Mouse (Mus musculus): ENCODE measurements around the gene Zbp1. TPM values are rescaled to one million over a fixed set of nuclear protein-coding genes. Genes with fewer than 3 reads are reported as not detected.

The Zbp1 gene
- polyA plus RNA-seq, 1 experiment from 2014 or later: 1.0 TPM

GRCm38 (mm10) chr2:173205563-173206099 lies 13.1 kb downstream of the Zbp1 start:
- H3K4me3 ChIP-seq (ENCODE audit: low read depth, low read length): no peak overlapping the region
- H3K4me1 ChIP-seq (ENCODE audit: control insufficient read depth, low read depth, low read length): no peaks in the 10 kb centered on the region
- no peaks in the 10 kb centered on the region for H3K27me3 ChIP-seq (ENCODE audit: control insufficient read depth, insufficient read depth, low read depth, low read length)
- no peaks in the 10 kb centered on the region for H3K9me3 ChIP-seq (replicated peaks; ENCODE audit: control insufficient read depth, low read length)
- no peaks in the 10 kb centered on the region for H3K36me3 ChIP-seq (ENCODE audit: control insufficient read depth, insufficient read depth)
- ATAC-seq (ENCODE audit: low read depth): no peak
- no peak overlapping the region for H3K27ac ChIP-seq (ENCODE audit: low read length)
- no peak overlapping the region for H3K9ac ChIP-seq (ENCODE audit: low read depth, low read length)
- no peak overlapping the region for H3K4me2 ChIP-seq (ENCODE audit: low read depth, low read length)
- 78% methylated on average over 14 of the region's 14 CpGs for WGBS (ENCODE audit: insufficient replicate concordance)

- Histone ChIP-seq H3K27ac (ENCODE audit: low read length) (no peak overlapping the region), H3K36me3 (ENCODE audit: control insufficient read depth, insufficient read depth) (no peaks in the 10 kb centered on the region), H3K9me3 (replicated peaks; ENCODE audit: control insufficient read depth, low read length) (no peaks in the 10 kb centered on the region), H3K4me3 (ENCODE audit: low read depth, low read length) (no peak overlapping the region), H3K4me1 (ENCODE audit: control insufficient read depth, low read depth, low read length) (no peaks in the 10 kb centered on the region), H3K27me3 (ENCODE audit: control insufficient read depth, insufficient read depth, low read depth, low read length) (no peaks in the 10 kb centered on the region), H3K9ac (ENCODE audit: low read depth, low read length) (no peak overlapping the region), H3K4me2 (ENCODE audit: low read depth, low read length) (no peak overlapping the region)
- no peak for ATAC-seq (ENCODE audit: low read depth)
- WGBS (ENCODE audit: insufficient replicate concordance): 57% methylated on average over 4 of the region's 4 CpGs
Observed at GRCm38 (mm10) chr2:173204671-173205070, 14.1 kb downstream of the Zbp1 start.

GRCm38 (mm10) chr2:173203726-173204125 lies 15.0 kb downstream of the Zbp1 start:
- H3K4me1 ChIP-seq (ENCODE audit: control insufficient read depth, low read depth, low read length): no peaks in the 10 kb centered on the region
- no peaks in the 10 kb centered on the region for H3K9me3 ChIP-seq (replicated peaks; ENCODE audit: control insufficient read depth, low read length)
- no peak overlapping the region for H3K4me2 ChIP-seq (ENCODE audit: low read depth, low read length)
- H3K36me3 ChIP-seq (ENCODE audit: control insufficient read depth, insufficient read depth): no peaks in the 10 kb centered on the region
- ATAC-seq (ENCODE audit: low read depth): no peak
- H3K9ac ChIP-seq (ENCODE audit: low read depth, low read length): no peak overlapping the region
- H3K4me3 ChIP-seq (ENCODE audit: low read depth, low read length): no peak overlapping the region
- 65% methylated on average over 3 of the region's 3 CpGs for WGBS (ENCODE audit: insufficient replicate concordance)
- H3K27ac ChIP-seq (ENCODE audit: low read length): no peak overlapping the region
- no peaks in the 10 kb centered on the region for H3K27me3 ChIP-seq (ENCODE audit: control insufficient read depth, insufficient read depth, low read depth, low read length)

- Histone ChIP-seq H3K36me3 (ENCODE audit: control insufficient read depth, insufficient read depth) (no peaks in the 10 kb centered on the region), H3K27me3 (ENCODE audit: control insufficient read depth, insufficient read depth, low read depth, low read length) (no peaks in the 10 kb centered on the region), H3K27ac (ENCODE audit: low read length) (no peak overlapping the region), H3K4me1 (ENCODE audit: control insufficient read depth, low read depth, low read length) (no peaks in the 10 kb centered on the region), H3K9ac (ENCODE audit: low read depth, low read length) (no peak overlapping the region), H3K9me3 (replicated peaks; ENCODE audit: control insufficient read depth, low read length) (no peaks in the 10 kb centered on the region), H3K4me2 (ENCODE audit: low read depth, low read length) (no peak overlapping the region), H3K4me3 (ENCODE audit: low read depth, low read length) (no peak overlapping the region)
- WGBS (ENCODE audit: insufficient replicate concordance): 65% methylated on average over 19 of the region's 19 CpGs
- no peak for ATAC-seq (ENCODE audit: low read depth)
Observed at GRCm38 (mm10) chr2:173202924-173203689, 15.6 kb downstream of the Zbp1 start.

GRCm38 (mm10) chr2:173194796-173195195 lies 23.9 kb downstream of the Zbp1 start:
- 53% methylated on average over 4 of the region's 4 CpGs for WGBS (ENCODE audit: insufficient replicate concordance)
- Histone ChIP-seq H3K36me3 (ENCODE audit: control insufficient read depth, insufficient read depth) (no peaks in the 10 kb centered on the region), H3K4me3 (ENCODE audit: low read depth, low read length) (no peak overlapping the region), H3K27ac (ENCODE audit: low read length) (no peak overlapping the region), H3K9ac (ENCODE audit: low read depth, low read length) (no peak overlapping the region), H3K27me3 (ENCODE audit: control insufficient read depth, insufficient read depth, low read depth, low read length) (no peaks in the 10 kb centered on the region), H3K4me2 (ENCODE audit: low read depth, low read length) (no peak overlapping the region), H3K9me3 (replicated peaks; ENCODE audit: control insufficient read depth, low read length) (no peaks in the 10 kb centered on the region), H3K4me1 (ENCODE audit: control insufficient read depth, low read depth, low read length) (no peaks in the 10 kb centered on the region)
- no peak for ATAC-seq (ENCODE audit: low read depth)

- no peak overlapping the region for H3K4me3 ChIP-seq (ENCODE audit: low read depth, low read length)
- ATAC-seq (ENCODE audit: low read depth): no peak
- no peaks in the 10 kb centered on the region for H3K9me3 ChIP-seq (replicated peaks; ENCODE audit: control insufficient read depth, low read length)
- H3K4me2 ChIP-seq (ENCODE audit: low read depth, low read length): no peak overlapping the region
- no peak overlapping the region for H3K27ac ChIP-seq (ENCODE audit: low read length)
- H3K9ac ChIP-seq (ENCODE audit: low read depth, low read length): no peak overlapping the region
- H3K4me1 ChIP-seq (ENCODE audit: control insufficient read depth, low read depth, low read length): no peaks in the 10 kb centered on the region; the same call in 1 of the 2 replicates
- 0 out of 2 replicates have a peak, but pooled peaks cover 2% of the 10 kb centered on the region for H3K27me3 ChIP-seq (ENCODE audit: control insufficient read depth, insufficient read depth, low read depth, low read length)
- 28% methylated on average over 8 of the region's 8 CpGs for WGBS (ENCODE audit: insufficient replicate concordance)
- no peaks in the 10 kb centered on the region for H3K36me3 ChIP-seq (ENCODE audit: control insufficient read depth, insufficient read depth)
Observed at GRCm38 (mm10) chr2:173187182-173187855, 31.4 kb downstream of the Zbp1 start.

GRCm38 (mm10) chr2:173186047-173186943 lies 32.4 kb downstream of the Zbp1 start:
- no peaks in the 10 kb centered on the region for H3K9me3 ChIP-seq (replicated peaks; ENCODE audit: control insufficient read depth, low read length)
- no peaks in the 10 kb centered on the region for H3K36me3 ChIP-seq (ENCODE audit: control insufficient read depth, insufficient read depth)
- H3K27ac ChIP-seq (ENCODE audit: low read length): no peak overlapping the region
- no peaks in the 10 kb centered on the region; the same call in 1 of the 2 replicates for H3K4me1 ChIP-seq (ENCODE audit: control insufficient read depth, low read depth, low read length)
- 0 out of 2 replicates have a peak, but pooled peaks cover 2% of the 10 kb centered on the region for H3K27me3 ChIP-seq (ENCODE audit: control insufficient read depth, insufficient read depth, low read depth, low read length)
- WGBS (ENCODE audit: insufficient replicate concordance): 18% methylated on average over 26 of the region's 26 CpGs
- H3K4me2 ChIP-seq (ENCODE audit: low read depth, low read length): no peak overlapping the region
- ATAC-seq (ENCODE audit: low read depth): 0 out of 2 replicates have a peak, but pooled peaks have one; percentile 16
- H3K4me3 ChIP-seq (ENCODE audit: low read depth, low read length): no peak overlapping the region
- H3K9ac ChIP-seq (ENCODE audit: low read depth, low read length): no peak overlapping the region

GRCm38 (mm10) chr2:173185282-173185681 lies 33.4 kb downstream of the Zbp1 start:
- ATAC-seq (ENCODE audit: low read depth): no peak
- no peaks in the 10 kb centered on the region; the same call in 1 of the 2 replicates for H3K4me1 ChIP-seq (ENCODE audit: control insufficient read depth, low read depth, low read length)
- H3K9ac ChIP-seq (ENCODE audit: low read depth, low read length): no peak overlapping the region
- H3K36me3 ChIP-seq (ENCODE audit: control insufficient read depth, insufficient read depth): no peaks in the 10 kb centered on the region
- 0 out of 2 replicates have a peak, but pooled peaks cover 2% of the 10 kb centered on the region for H3K27me3 ChIP-seq (ENCODE audit: control insufficient read depth, insufficient read depth, low read depth, low read length)
- H3K9me3 ChIP-seq (replicated peaks; ENCODE audit: control insufficient read depth, low read length): no peaks in the 10 kb centered on the region
- 49% methylated on average over 6 of the region's 6 CpGs for WGBS (ENCODE audit: insufficient replicate concordance)
- no peak overlapping the region for H3K4me2 ChIP-seq (ENCODE audit: low read depth, low read length)
- no peak overlapping the region for H3K4me3 ChIP-seq (ENCODE audit: low read depth, low read length)
- no peak overlapping the region for H3K27ac ChIP-seq (ENCODE audit: low read length)
